10 mouse cellular contexts compared by ENCODE assay signal in the genomic region with DNA sequence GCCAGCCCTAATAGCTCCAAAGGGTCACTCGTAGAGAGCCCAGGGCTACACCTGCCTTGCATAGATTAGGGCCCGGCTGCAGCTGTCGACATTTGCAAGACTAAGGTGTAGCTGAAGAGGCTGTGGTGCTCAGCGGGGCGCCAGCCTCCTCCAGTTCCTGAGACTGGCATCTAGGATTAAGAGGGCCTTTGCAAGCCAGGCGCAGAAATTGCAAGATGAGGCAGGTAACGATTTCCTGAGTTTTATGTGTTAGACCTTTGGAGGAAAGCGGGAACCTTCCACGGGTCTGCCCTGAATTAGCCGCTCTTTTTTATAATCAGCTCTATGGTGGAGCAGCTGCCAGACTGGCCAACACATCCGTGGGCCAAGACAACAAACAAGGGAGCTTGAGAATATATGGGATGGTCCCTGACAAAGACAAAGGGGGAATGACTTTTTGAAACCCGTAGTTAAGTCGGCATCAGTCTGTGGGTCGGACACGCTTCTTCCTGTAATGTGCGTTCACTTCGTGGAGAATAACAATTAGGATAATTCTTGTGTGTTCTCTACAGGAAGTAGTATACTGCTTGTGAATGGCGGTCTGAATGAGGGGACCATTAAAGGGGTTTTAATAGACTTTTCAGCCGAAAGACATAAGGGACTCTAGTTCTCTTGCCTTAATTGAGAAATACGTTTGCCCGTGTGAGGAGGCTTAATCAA.
DNase-seq lines count a peak whose midpoint lies in the region; ATAC-seq and TF ChIP-seq lines count a peak whose summit lies in the region.
"Had no signal": no experiment of that assay in that cellular context is flagged by ENCODE, and none has a peak within 500 bp of the region (broad histone marks: within the 10 kb centered on the region; RNA-seq: fewer than 3 reads in every experiment).

No protein-coding gene starts in this region.

- ATAC-seq in forebrain, embryonic 15.5 days (replicated peaks): peak; percentile 19; the same call in 1 of the 2 replicates
- ATAC-seq in limb, embryonic 15.5 days (ENCODE audit: insufficient number of reproducible peaks, low FRiP score, low TSS enrichment, low read depth): no peak

- H3K27me3 ChIP-seq in E14TG2a.4 (ENCODE audit: insufficient read depth, low read length) (peaks cover 5% of the 10 kb centered on the region; the same call in 1 of the 2 replicates), ES-Bruce4 (ENCODE audit: control insufficient read depth, insufficient read depth, low read length, poor library complexity, severe bottlenecking) (no peaks in the 10 kb centered on the region)
- H3K27me3 ChIP-seq in forebrain, embryonic 15.5 days: peaks cover 25% of the 10 kb centered on the region
- peaks cover 59% of the 10 kb centered on the region for H3K27me3 ChIP-seq in limb, embryonic 15.5 days

- TF ChIP-seq EP300 in ES-Bruce4 (IDR thresholded peaks at IDR 0.05; ENCODE audit: insufficient read depth, low read depth, low read length): peak; percentile 99

- DNase-seq in right cerebral cortex, postnatal 14 days: no peak
- DNase-seq in lung, postnatal 14 days: no peak
- DNase-seq in spleen, postnatal 36 days (ENCODE audit: low spot score in 2 of 2): no peak
- DNase-seq: heart, adult 11 months; thymus, postnatal 4 days had no signal

- H3K9me3 ChIP-seq in E14TG2a.4 (ENCODE audit: low read length) (no peaks in the 10 kb centered on the region), ES-Bruce4 (replicated peaks; ENCODE audit: control insufficient read depth, insufficient read depth, low read length, poor library complexity, severe bottlenecking) (no peaks in the 10 kb centered on the region)
- no peaks in the 10 kb centered on the region for H3K9me3 ChIP-seq in forebrain, embryonic 15.5 days
- H3K9me3 ChIP-seq in limb, embryonic 15.5 days: no peaks in the 10 kb centered on the region

- TF ChIP-seq POLR2A in ES-Bruce4 (IDR thresholded peaks at IDR 0.05; ENCODE audit: insufficient read depth, low read length): no peak

- no peak overlapping the region for H3K9ac ChIP-seq in ES-Bruce4 (ENCODE audit: low read depth, poor library complexity, severe bottlenecking)
- no peak overlapping the region for H3K9ac ChIP-seq in forebrain, embryonic 15.5 days (replicated peaks)
- H3K9ac ChIP-seq in limb, embryonic 15.5 days: no peak overlapping the region

- TF ChIP-seq CTCF in E14TG2a.4 (conservative IDR thresholded peaks at IDR 0.05; ENCODE audit: low read length): no peak
- no peak for TF ChIP-seq CTCF in ES-Bruce4 (IDR thresholded peaks at IDR 0.05; ENCODE audit: low read depth, low read length)

- H3K4me1 ChIP-seq in E14TG2a.4 (replicated peaks; ENCODE audit: low read depth, low read length) (peaks cover 72% of the 10 kb centered on the region), ES-Bruce4 (ENCODE audit: control insufficient read depth, insufficient read depth, low read length) (peaks cover 4% of the 10 kb centered on the region)
- H3K4me1 ChIP-seq in forebrain, embryonic 15.5 days: peaks cover 24% of the 10 kb centered on the region
- 0 out of 2 replicates have a peak, but pooled peaks cover 5% of the 10 kb centered on the region for H3K4me1 ChIP-seq in limb, embryonic 15.5 days
- H3K4me1 ChIP-seq: megakaryocyte, embryonic 14.5 days had no signal

- peak overlapping the region; percentile 68 for H3K27ac ChIP-seq in ES-Bruce4 (ENCODE audit: insufficient read depth, low read length)
- H3K27ac ChIP-seq in forebrain, embryonic 15.5 days (replicated peaks): no peak overlapping the region
- H3K27ac ChIP-seq in limb, embryonic 15.5 days: no peak overlapping the region

- H3K4me3 ChIP-seq in E14TG2a.4 (replicated peaks; ENCODE audit: low read length) (peak overlapping the region; percentile 58), ES-Bruce4 (ENCODE audit: low read depth, low read length) (0 out of 2 replicates have a peak overlapping the region, but pooled peaks have one; percentile 24)
- H3K4me3 ChIP-seq in forebrain, embryonic 15.5 days: no peak overlapping the region
- H3K4me3 ChIP-seq in limb, embryonic 15.5 days: no peak overlapping the region
- H3K4me3 ChIP-seq: megakaryocyte, embryonic 14.5 days had no signal

- WGBS in forebrain, embryonic 15.5 days: 4% methylated on average over 21 of the region's 21 CpGs
- WGBS in limb, embryonic 15.5 days: 3% methylated on average over 21 of the region's 21 CpGs

- H3K36me3 ChIP-seq in E14TG2a.4 (ENCODE audit: insufficient read depth, low read length): no peaks in the 10 kb centered on the region
- no peaks in the 10 kb centered on the region for H3K36me3 ChIP-seq in ES-Bruce4 (ENCODE audit: control insufficient read depth, insufficient read depth, low read length, poor library complexity, severe bottlenecking)
- H3K36me3 ChIP-seq in forebrain, embryonic 15.5 days: no peaks in the 10 kb centered on the region
- H3K36me3 ChIP-seq in limb, embryonic 15.5 days: no peaks in the 10 kb centered on the region

- peak overlapping the region; percentile 0; the same call in 1 of the 2 replicates for H3K4me2 ChIP-seq in forebrain, embryonic 15.5 days (replicated peaks)
- 0 out of 2 replicates have a peak overlapping the region, but pooled peaks have one; percentile 8 for H3K4me2 ChIP-seq in limb, embryonic 15.5 days

Comparison
In these comparisons a context has a peak if more than half of its experiments do, and no peak if none do; other contexts are left out.
1. H3K4me3 ChIP-seq: peak in E14TG2a.4 (single experiment) and ES-Bruce4 (single experiment); none in forebrain, embryonic 15.5 days (single experiment) and limb, embryonic 15.5 days (single experiment).